ENCODE assay signal across 17 mouse cellular contexts in the genomic region with DNA sequence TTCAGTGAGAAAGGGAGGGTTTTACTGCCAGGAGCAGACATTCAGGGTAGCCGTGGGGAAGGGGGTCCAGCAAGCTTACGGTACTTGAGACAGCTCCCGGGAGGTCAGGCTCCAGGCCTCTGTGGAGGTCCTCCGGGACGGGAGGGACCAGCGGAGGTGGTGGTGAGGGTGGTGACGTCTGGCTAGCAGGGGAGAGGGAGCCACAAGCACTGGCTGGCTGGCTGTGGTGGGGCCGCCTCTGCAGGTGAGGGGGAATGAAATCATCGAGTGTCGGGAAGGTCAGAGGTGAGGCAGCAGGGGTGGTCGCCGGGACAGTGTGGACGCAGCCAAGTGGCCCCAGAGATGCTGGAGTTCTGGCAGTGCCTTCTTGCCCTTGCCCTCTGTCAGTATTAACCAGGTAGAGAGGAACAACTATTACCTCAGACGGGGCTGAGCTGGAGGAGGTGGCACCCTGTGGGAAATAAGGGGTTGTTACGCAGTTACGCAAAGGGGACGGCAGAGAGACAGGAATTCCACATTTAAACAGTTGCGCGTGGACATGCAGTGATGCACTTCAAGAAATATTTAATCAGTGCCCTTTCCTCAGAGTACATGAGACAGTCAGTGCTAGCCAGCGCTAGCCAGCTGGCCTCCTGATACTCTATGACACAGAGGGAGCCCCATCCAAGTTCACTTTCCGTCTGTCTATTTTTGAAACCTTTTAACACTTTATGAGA.
DNase-seq lines count a peak whose midpoint lies in the region; ATAC-seq lines count a peak whose summit lies in the region.
"Had no signal": no experiment of that assay in that cellular context is flagged by ENCODE, and none has a peak within 500 bp of the region (broad histone marks: within the 10 kb centered on the region; RNA-seq: fewer than 3 reads in every experiment).

No protein-coding gene starts in this region.

- no peak for DNase-seq in forebrain, embryonic 10.5 days (ENCODE audit: extremely low spot score, low spot score)
- no peak for DNase-seq in forebrain, embryonic 11.5 days (ENCODE audit: low spot score)
- DNase-seq in neural tube, embryonic 10.5 days (ENCODE audit: extremely low spot score, low spot score): no peak
- DNase-seq in testis, postnatal 10 days (ENCODE audit: low spot score): no peak
- no peak for DNase-seq in urinary bladder, postnatal 10 days (ENCODE audit: low spot score)
- no peak for DNase-seq in left cerebral cortex, postnatal 4 days
- DNase-seq: adrenal gland, postnatal 25 days; cerebellum, adult 11 months; kidney, postnatal 10 days; layer of hippocampus, postnatal 36 days; right cerebral cortex, postnatal 4 days had no signal

- intact Hi-C loops in left cerebral cortex, postnatal 4 days (cut with DNase I): no loop called here

- no peaks in the 10 kb centered on the region for H3K27me3 ChIP-seq in forebrain, embryonic 10.5 days (ENCODE audit: poor library complexity, severe bottlenecking)
- no peaks in the 10 kb centered on the region for H3K27me3 ChIP-seq in forebrain, embryonic 11.5 days (ENCODE audit: control insufficient read depth, insufficient read depth, low read length)
- H3K27me3 ChIP-seq in neural tube, embryonic 14.5 days (ENCODE audit: control insufficient read depth, insufficient read depth, low read length): no peaks in the 10 kb centered on the region
- no peaks in the 10 kb centered on the region for H3K27me3 ChIP-seq in heart, embryonic 14.5 days (ENCODE audit: control insufficient read depth, insufficient read depth, low read length)
- H3K27me3 ChIP-seq: hindbrain, embryonic 13.5 days; limb, embryonic 13.5 days; lung, embryonic 15.5 days had no signal

- H3K36me3 ChIP-seq in forebrain, embryonic 10.5 days (replicated peaks): no peaks in the 10 kb centered on the region; the same call in 1 of the 2 replicates
- H3K36me3 ChIP-seq in forebrain, embryonic 11.5 days (ENCODE audit: control insufficient read depth, insufficient read depth, low read length): no peaks in the 10 kb centered on the region
- H3K36me3 ChIP-seq in neural tube, embryonic 14.5 days (ENCODE audit: control insufficient read depth, insufficient read depth, low read length): 0 out of 2 replicates have a peak, but pooled peaks cover 3% of the 10 kb centered on the region
- peaks cover 37% of the 10 kb centered on the region for H3K36me3 ChIP-seq in heart, embryonic 14.5 days (ENCODE audit: control insufficient read depth, insufficient read depth, low read length)
- H3K36me3 ChIP-seq: lung, embryonic 15.5 days had no signal

- H3K4me2 ChIP-seq in forebrain, embryonic 11.5 days (ENCODE audit: low read depth, low read length, severe bottlenecking): no peak overlapping the region
- H3K4me2 ChIP-seq in neural tube, embryonic 14.5 days (ENCODE audit: low read depth, low read length): no peak overlapping the region
- H3K4me2 ChIP-seq in heart, embryonic 14.5 days (ENCODE audit: low read length): peak overlapping the region; percentile 51
- H3K4me2 ChIP-seq: hindbrain, embryonic 13.5 days; limb, embryonic 13.5 days; lung, embryonic 15.5 days had no signal

- H3K4me1 ChIP-seq in forebrain, embryonic 10.5 days: peaks cover 8% of the 10 kb centered on the region; the same call in 1 of the 2 replicates
- H3K4me1 ChIP-seq in forebrain, embryonic 11.5 days (replicated peaks; ENCODE audit: control insufficient read depth, insufficient read depth, low read length): no peaks in the 10 kb centered on the region
- H3K4me1 ChIP-seq in neural tube, embryonic 14.5 days (ENCODE audit: control insufficient read depth, insufficient read depth, low read length): no peaks in the 10 kb centered on the region
- H3K4me1 ChIP-seq in heart, embryonic 14.5 days (ENCODE audit: control insufficient read depth in 2 of 2, insufficient read depth in 2 of 2, low read length in 2 of 2): peaks cover 24 to 55% of the 10 kb centered on the region in 2 experiments

- no peak overlapping the region for H3K9ac ChIP-seq in forebrain, embryonic 11.5 days (ENCODE audit: low read length)
- H3K9ac ChIP-seq in neural tube, embryonic 14.5 days (replicated peaks; ENCODE audit: low read depth, low read length): no peak overlapping the region
- H3K9ac ChIP-seq in heart, embryonic 14.5 days (ENCODE audit: low read length): peak overlapping the region; percentile 66
- H3K9ac ChIP-seq: hindbrain, embryonic 13.5 days; limb, embryonic 13.5 days; lung, embryonic 15.5 days had no signal

- 85% methylated on average over 21 of the region's 21 CpGs for WGBS in forebrain, embryonic 10.5 days
- 85% methylated on average over 21 of the region's 21 CpGs for WGBS in forebrain, embryonic 11.5 days
- 76% methylated on average over 21 of the region's 21 CpGs for WGBS in neural tube, embryonic 14.5 days
- 33% methylated on average over 21 of the region's 21 CpGs for WGBS in heart, embryonic 14.5 days

- peak overlapping the region; percentile 20; the same call in 1 of the 2 replicates for H3K27ac ChIP-seq in forebrain, embryonic 10.5 days
- H3K27ac ChIP-seq in forebrain, embryonic 11.5 days (ENCODE audit: low read depth, low read length): no peak overlapping the region
- H3K27ac ChIP-seq in neural tube, embryonic 14.5 days (ENCODE audit: low read depth, low read length): no peak overlapping the region
- H3K27ac ChIP-seq in heart, embryonic 14.5 days (replicated peaks in 1 of 2; ENCODE audit: control insufficient read depth in 1 of 2, insufficient read depth in 1 of 2, low read depth in 2 of 2, low read length in 2 of 2): peak overlapping the region; percentile 81 to 90
- H3K27ac ChIP-seq: hindbrain, embryonic 13.5 days; limb, embryonic 13.5 days; lung, embryonic 15.5 days had no signal

- ATAC-seq in forebrain, embryonic 11.5 days (replicated peaks; ENCODE audit: low FRiP score): no peak
- 0 out of 2 replicates have a peak, but pooled peaks have one; percentile 23 for ATAC-seq in neural tube, embryonic 14.5 days (ENCODE audit: low read depth)
- peak; percentile 64 for ATAC-seq in heart, embryonic 14.5 days (ENCODE audit: insufficient number of reproducible peaks, insufficient read depth, low FRiP score, low read depth)

- H3K9me3 ChIP-seq in forebrain, embryonic 10.5 days: no peaks in the 10 kb centered on the region
- H3K9me3 ChIP-seq in forebrain, embryonic 11.5 days (ENCODE audit: control insufficient read depth, low read length): no peaks in the 10 kb centered on the region
- no peaks in the 10 kb centered on the region for H3K9me3 ChIP-seq in neural tube, embryonic 14.5 days (ENCODE audit: control insufficient read depth, low read length)
- H3K9me3 ChIP-seq in heart, embryonic 14.5 days (ENCODE audit: control insufficient read depth, low read length): no peaks in the 10 kb centered on the region
- H3K9me3 ChIP-seq: hindbrain, embryonic 13.5 days; limb, embryonic 13.5 days; lung, embryonic 15.5 days had no signal

- no peak overlapping the region for H3K4me3 ChIP-seq in forebrain, embryonic 10.5 days
- H3K4me3 ChIP-seq in forebrain, embryonic 11.5 days (ENCODE audit: low read depth, low read length): no peak overlapping the region
- no peak overlapping the region for H3K4me3 ChIP-seq in neural tube, embryonic 14.5 days (ENCODE audit: low read depth, low read length)
- H3K4me3 ChIP-seq in heart, embryonic 14.5 days (ENCODE audit: control insufficient read depth in 1 of 2, insufficient read depth in 1 of 2, low read depth in 1 of 2, low read length in 2 of 2): no peak overlapping the region
- H3K4me3 ChIP-seq: hindbrain, embryonic 13.5 days; limb, embryonic 13.5 days; lung, embryonic 15.5 days; myocyte had no signal

Comparison
In these comparisons a context has a peak if more than half of its experiments do, and no peak if none do; other contexts are left out.
1. H3K27ac ChIP-seq: peak in forebrain, embryonic 10.5 days (single experiment) and heart, embryonic 14.5 days (2 of 2); none in forebrain, embryonic 11.5 days (single experiment) and neural tube, embryonic 14.5 days (single experiment).